Mouse (Mus musculus): ENCODE measurements around the gene Ikzf4. TPM values are rescaled to one million over a fixed set of nuclear protein-coding genes. Genes with fewer than 3 reads are reported as not detected.

Ikzf4 gene
- polyA plus RNA-seq, 1 experiment from 2014 or later, result 0.10 TPM

DNA sequence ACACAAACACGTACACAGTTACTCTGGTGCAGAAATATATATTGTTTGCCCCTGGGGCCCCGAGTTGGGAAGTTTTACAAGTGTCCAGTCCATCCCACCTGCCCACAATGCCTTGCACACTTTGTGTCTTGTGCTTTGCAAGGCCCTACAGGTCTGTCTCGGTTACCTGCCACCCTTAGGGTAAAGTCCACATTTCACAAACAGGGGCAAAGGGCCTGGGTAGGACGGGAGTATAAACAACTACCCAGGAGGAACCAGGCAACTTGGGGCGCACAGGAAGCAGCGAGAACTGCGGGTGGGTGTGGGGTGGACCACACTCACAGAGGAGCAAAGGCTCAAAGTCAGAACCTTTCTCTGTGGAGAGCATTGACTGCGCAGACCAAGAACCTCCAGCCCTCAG lies 58.1 kb downstream of the Ikzf4 start:
- DNase-seq (ENCODE audit: low read depth, low spot score), result no peak
- CTCF ChIA-PET, result interaction anchor here (1.2 kb wide), 1 partner anchor 53 kb away, joined by 3 read pairs; no protein-coding TSS in a partner anchor
- in situ Hi-C loops (cut with MboI; ENCODE audit: low pct_unique_long_range_greater_than_20kb), result no loop called here
- H3K27me3 ChIP-seq, result peaks cover 5% of the 10 kb centered on the region
- no peak for ATAC-seq
- POLR2A ChIA-PET, result no interaction called here
- TF ChIP-seq CTCF (IDR thresholded peaks at IDR 0.05), result no peak

DNA sequence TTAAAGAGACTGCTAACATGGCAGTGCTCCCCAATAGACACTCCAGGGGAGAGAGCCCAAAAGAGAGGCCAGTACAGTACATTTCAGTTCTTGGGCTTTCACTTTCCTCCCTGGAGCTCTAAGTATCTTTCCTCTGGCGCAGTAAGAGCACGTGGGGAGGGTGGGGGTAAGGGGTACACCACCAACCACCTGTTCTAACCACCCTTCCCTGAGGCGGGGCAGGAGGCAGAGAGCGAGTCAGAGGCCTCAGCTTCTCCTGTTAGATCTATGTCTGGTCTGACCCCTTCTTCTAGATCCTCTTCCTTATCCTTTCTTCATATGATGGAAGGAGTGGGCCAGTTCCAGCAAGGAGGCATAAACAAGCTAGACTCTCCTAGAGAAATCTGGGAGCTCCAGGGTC lies 58.7 kb downstream of the Ikzf4 start:
- POLR2A ChIA-PET, result no interaction called here
- peaks cover 5% of the 10 kb centered on the region for H3K27me3 ChIP-seq
- ATAC-seq, result no peak
- no peak for TF ChIP-seq CTCF (IDR thresholded peaks at IDR 0.05)
- CTCF ChIA-PET, result interaction anchor here (1.2 kb wide), 1 partner anchor 52 kb away, joined by 3 read pairs; no protein-coding TSS in a partner anchor
- no peak for DNase-seq (ENCODE audit: low read depth, low spot score)
- in situ Hi-C loops (cut with MboI; ENCODE audit: low pct_unique_long_range_greater_than_20kb), result no loop called here

DNA sequence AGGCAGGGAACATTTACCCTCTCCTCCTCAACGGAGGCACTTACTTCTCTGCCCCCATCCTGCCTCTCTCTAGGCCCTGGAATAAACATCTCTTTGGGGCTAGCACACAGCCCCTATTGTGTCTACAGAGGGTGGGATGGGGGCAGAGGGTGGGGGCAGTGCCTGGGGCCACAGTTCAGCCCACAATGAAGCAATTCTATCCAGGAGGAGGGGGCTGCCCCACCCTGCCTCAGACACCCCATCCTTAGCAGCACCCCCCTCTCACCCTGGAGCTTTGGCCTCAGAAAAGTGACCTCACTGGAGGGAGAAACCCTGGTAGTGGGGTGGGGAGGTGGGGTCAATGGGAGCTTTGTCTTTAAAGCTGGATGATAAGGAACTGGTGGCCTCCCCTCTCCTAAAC lies 59.2 kb downstream of the Ikzf4 start:
- ATAC-seq, result no peak
- POLR2A ChIA-PET, result no interaction called here
- H3K27me3 ChIP-seq, result peaks cover 5% of the 10 kb centered on the region
- in situ Hi-C loops (cut with MboI; ENCODE audit: low pct_unique_long_range_greater_than_20kb), result no loop called here
- DNase-seq (ENCODE audit: low read depth, low spot score), result no peak
- CTCF ChIA-PET, result interaction anchor here (1.2 kb wide), 1 partner anchor 51 kb away, joined by 3 read pairs; no protein-coding TSS in a partner anchor
- no peak for TF ChIP-seq CTCF (IDR thresholded peaks at IDR 0.05)

DNA sequence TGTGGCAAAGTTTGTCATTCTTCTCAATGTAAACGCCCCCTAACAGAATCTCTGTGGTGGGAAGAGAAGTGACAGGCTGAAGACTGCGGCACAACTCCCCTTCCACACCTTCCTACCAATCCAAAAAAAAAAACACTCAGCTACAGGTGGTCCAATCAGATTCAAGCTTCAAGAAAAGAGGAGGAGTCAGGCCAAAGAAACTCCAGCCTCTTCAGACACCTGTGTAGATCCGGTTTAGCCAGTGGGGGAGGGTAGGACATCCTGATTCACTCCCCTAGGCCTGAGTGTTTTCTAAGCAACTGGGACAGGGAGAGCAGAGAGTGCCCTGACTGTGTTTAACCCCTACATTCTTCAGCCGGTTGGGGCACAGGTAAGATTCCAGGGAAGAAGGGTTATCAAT lies 61.4 kb downstream of the Ikzf4 start:
- ATAC-seq (no peak), DNase-seq (ENCODE audit: low read depth, low spot score) (no peak)
- in situ Hi-C loops (cut with MboI; ENCODE audit: low pct_unique_long_range_greater_than_20kb), result no loop called here
- peaks cover 5% of the 10 kb centered on the region for H3K27me3 ChIP-seq
- no peak for TF ChIP-seq CTCF (IDR thresholded peaks at IDR 0.05)
- ChIA-PET POLR2A (no interaction called here), CTCF (interaction anchor here (0.9 kb wide), 1 partner anchor 10 kb away, joined by 3 read pairs; no protein-coding TSS in a partner anchor)

DNA sequence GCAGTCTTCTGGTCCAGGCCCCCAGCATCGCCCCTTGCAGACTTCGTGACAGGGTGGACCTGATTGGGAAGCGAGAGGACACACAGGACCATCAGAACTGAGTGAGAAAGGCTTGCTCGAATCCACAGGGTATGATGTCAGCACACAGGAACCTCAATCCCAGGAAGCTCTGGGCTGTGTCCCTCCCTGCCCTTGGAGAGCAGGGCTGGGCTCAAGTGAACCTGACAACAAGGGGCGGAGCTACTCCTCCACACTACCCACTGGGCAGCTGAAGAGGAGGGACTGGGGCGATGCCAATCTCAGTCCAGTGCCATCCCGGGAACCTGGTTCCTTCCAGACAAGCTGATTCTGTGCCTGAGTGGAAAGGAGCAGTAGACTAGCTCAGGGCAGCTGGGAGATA lies 62.1 kb downstream of the Ikzf4 start:
- peak; percentile 78 for ATAC-seq
- POLR2A ChIA-PET, result no interaction called here
- in situ Hi-C loops (cut with MboI; ENCODE audit: low pct_unique_long_range_greater_than_20kb), result no loop called here
- DNase-seq (ENCODE audit: low read depth, low spot score), result peak; percentile 6
- no peak for TF ChIP-seq CTCF (IDR thresholded peaks at IDR 0.05)
- CTCF ChIA-PET, result interaction anchor here (0.9 to 1.2 kb wide), 2 partner anchors 10 to 11 kb away, joined by 3 to 5 read pairs; no protein-coding TSS in a partner anchor
- H3K27me3 ChIP-seq, result peaks cover 3% of the 10 kb centered on the region

Other genes with a start within 250 kb of the Ikzf4 start
- 0.12 TPM for gene Slc39a5, start 244.8 kb downstream of the Ikzf4 start, polyA plus RNA-seq (2021)
- gene Nabp2, start 234.5 kb downstream of the Ikzf4 start, polyA plus RNA-seq (2021), result 85.0 TPM
- 43.3 TPM for gene Rnf41, start 234.3 kb downstream of the Ikzf4 start, polyA plus RNA-seq (2021)
- gene Smarcc2, start 186.7 kb downstream of the Ikzf4 start, polyA plus RNA-seq (2021), result 102 TPM
- gene Myl6, start 151.8 kb downstream of the Ikzf4 start, polyA plus RNA-seq (2021), result 1,994 TPM
- 54.1 TPM for gene Myl6b, start 147.3 kb downstream of the Ikzf4 start, polyA plus RNA-seq (2021)
- gene Esyt1, start 120.1 kb downstream of the Ikzf4 start, polyA plus RNA-seq (2021), result 75.8 TPM
- 16.8 TPM for gene Zc3h10, start 98.2 kb downstream of the Ikzf4 start, polyA plus RNA-seq (2021)
- 1,532 TPM for gene Rpl41, start 96.7 kb downstream of the Ikzf4 start, polyA plus RNA-seq (2021)
- 117 TPM for gene Pa2g4, start 80.0 kb downstream of the Ikzf4 start, polyA plus RNA-seq (2021)
- gene Erbb3, start 56.3 kb downstream of the Ikzf4 start, polyA plus RNA-seq (2021), result 1.2 TPM
- gene Rps26, start 19.2 kb downstream of the Ikzf4 start, polyA plus RNA-seq (2021), result 259 TPM
- gene Suox, start 28.1 kb upstream of the Ikzf4 start, polyA plus RNA-seq (2021), result 15.2 TPM
- 93.3 TPM for gene Rab5b, start 50.3 kb upstream of the Ikzf4 start, polyA plus RNA-seq (2021)
- 1.1 TPM for gene Pmel, start 58.2 kb upstream of the Ikzf4 start, polyA plus RNA-seq (2021)
- 30.2 TPM for gene Cdk2, start 59.0 kb upstream of the Ikzf4 start, polyA plus RNA-seq (2021)
- 9.9 TPM for gene Dgka, start 98.9 kb upstream of the Ikzf4 start, polyA plus RNA-seq (2021)
- 37.8 TPM for gene Pym1, start 101.9 kb upstream of the Ikzf4 start, polyA plus RNA-seq (2021)
- gene Mmp19, start 144.9 kb upstream of the Ikzf4 start, polyA plus RNA-seq (2021), result 18.6 TPM
- 81.8 TPM for gene Dnajc14, start 158.1 kb upstream of the Ikzf4 start, polyA plus RNA-seq (2021)
- 26.7 TPM for gene Tmem198b, start 158.4 kb upstream of the Ikzf4 start, polyA plus RNA-seq (2021)
- 105 TPM for gene Sarnp, start 171.3 kb upstream of the Ikzf4 start, polyA plus RNA-seq (2021)
- gene Ormdl2, start 175.7 kb upstream of the Ikzf4 start, polyA plus RNA-seq (2021), result 56.5 TPM
- gene Gdf11, start 245.7 kb upstream of the Ikzf4 start, polyA plus RNA-seq (2021), result 62.3 TPM

Data from Patski (cell line).